In genomic region chr5:139150603-139151031, GRCm38 (mm10) we compare ENCODE assay signal across 8 mouse cellular contexts. TPM values are rescaled to one million over a fixed set of nuclear protein-coding genes. Genes with fewer than 3 reads are reported as not detected.
DNase-seq lines count a peak whose midpoint lies in the region; ATAC-seq lines count a peak whose summit lies in the region.

No protein-coding gene starts in this region.

- peak overlapping the region; percentile 65 for H3K4me3 ChIP-seq in embryonic facial prominence, embryonic 15.5 days (replicated peaks)
- H3K4me3 ChIP-seq in kidney, embryonic 14.5 days (ENCODE audit: low read length), result peak overlapping the region; percentile 81

- peak; percentile 28 to 44 for DNase-seq in left cerebral cortex, adult 18-20 months (ENCODE audit: low spot score in 2 of 2)
- no peak for DNase-seq in left cerebral cortex, adult 11 months (ENCODE audit: low spot score)
- DNase-seq in R1 (ENCODE audit: low read depth, low spot score), result peak; percentile 70
- DNase-seq in lung, postnatal 4 days, result peak; percentile 40 to 69
- DNase-seq in splenic B cell, adult 2 months (ENCODE audit: low read depth, low spot score), result peak; percentile 41
- no peak for DNase-seq in layer of hippocampus, adult 9-11 months

- under 1% methylated on average over 41 of the region's 45 CpGs for WGBS in embryonic facial prominence, embryonic 15.5 days
- under 1% methylated on average over 44 of the region's 45 CpGs for WGBS in kidney, embryonic 14.5 days

- H3K4me1 ChIP-seq in embryonic facial prominence, embryonic 15.5 days, result peaks cover 35% of the 10 kb centered on the region
- H3K4me1 ChIP-seq in kidney, embryonic 14.5 days (ENCODE audit: control insufficient read depth, insufficient read depth, low read length), result peaks cover 12% of the 10 kb centered on the region

- no peaks in the 10 kb centered on the region for H3K27me3 ChIP-seq in embryonic facial prominence, embryonic 15.5 days
- no peaks in the 10 kb centered on the region for H3K27me3 ChIP-seq in kidney, embryonic 14.5 days (ENCODE audit: control insufficient read depth, insufficient read depth, low read length)
- H3K27me3 ChIP-seq in splenic B cell, adult 2 months (ENCODE audit: control insufficient read depth, insufficient read depth, low read length, poor library complexity, severe bottlenecking), result no peaks in the 10 kb centered on the region

- H3K27ac ChIP-seq in embryonic facial prominence, embryonic 15.5 days (replicated peaks), result 0 out of 2 replicates have a peak overlapping the region, but pooled peaks have one; percentile 40
- H3K27ac ChIP-seq in kidney, embryonic 14.5 days (ENCODE audit: low read depth, low read length), result no peak overlapping the region; the same call in 1 of the 2 replicates

- H3K9me3 ChIP-seq in embryonic facial prominence, embryonic 15.5 days (replicated peaks), result no peaks in the 10 kb centered on the region
- no peaks in the 10 kb centered on the region for H3K9me3 ChIP-seq in kidney, embryonic 14.5 days (ENCODE audit: control insufficient read depth, low read length)

- H3K9ac ChIP-seq in embryonic facial prominence, embryonic 15.5 days, result peak overlapping the region; percentile 58
- peak overlapping the region; percentile 69 for H3K9ac ChIP-seq in kidney, embryonic 14.5 days (ENCODE audit: low read depth, low read length)

- H3K36me3 ChIP-seq in embryonic facial prominence, embryonic 15.5 days, result peaks cover 39% of the 10 kb centered on the region
- H3K36me3 ChIP-seq in kidney, embryonic 14.5 days (ENCODE audit: control insufficient read depth, insufficient read depth, low read length), result peaks cover 32% of the 10 kb centered on the region
- no peaks in the 10 kb centered on the region for H3K36me3 ChIP-seq in splenic B cell, adult 2 months (ENCODE audit: control insufficient read depth, insufficient read depth, low read length, poor library complexity, severe bottlenecking)

- no peak for ATAC-seq in embryonic facial prominence, embryonic 15.5 days (ENCODE audit: insufficient number of reproducible peaks, low FRiP score, low TSS enrichment, low read depth)
- peak; percentile 15; the same call in 1 of the 2 replicates for ATAC-seq in kidney, embryonic 14.5 days (ENCODE audit: low FRiP score, low TSS enrichment)

- peak overlapping the region; percentile 90 for H3K4me2 ChIP-seq in embryonic facial prominence, embryonic 15.5 days (replicated peaks)
- H3K4me2 ChIP-seq in kidney, embryonic 14.5 days (replicated peaks; ENCODE audit: low read depth, low read length), result peak overlapping the region; percentile 56

RNA-seq across cellular contexts. Expression of gene Dnaaf5, which starts 0.6 kb away (rescaled TPM):
- total RNA-seq in left cerebral cortex, adult 18-20 months (2021), result 1 to 10 TPM; 7.1 to 9.0 TPM
- polyA plus RNA-seq in embryonic facial prominence, embryonic 15.5 days (2015; fragmentation: Nextera tagmentation; extraction: Ambion mirVana), result 8.3 and 12.7 TPM in 2 replicates
- 9.1 and 11.5 TPM in 2 replicates for polyA plus RNA-seq in kidney, embryonic 14.5 days (2014; fragmentation: Nextera tagmentation; extraction: Ambion mirVana)

RNA-seq across cellular contexts. Expression of gene Prkar1b, which starts 0.8 kb away (rescaled TPM):
- total RNA-seq in left cerebral cortex, adult 18-20 months (2021), result 100 to 1,000 TPM; 762 to 804 TPM
- 28.4 and 28.8 TPM in 2 replicates for polyA plus RNA-seq in embryonic facial prominence, embryonic 15.5 days (2015; fragmentation: Nextera tagmentation; extraction: Ambion mirVana)
- 10.0 and 15.7 TPM in 2 replicates for polyA plus RNA-seq in kidney, embryonic 14.5 days (2014; fragmentation: Nextera tagmentation; extraction: Ambion mirVana)

RNA-seq across cellular contexts. Expression of gene Sun1, which starts 49.8 kb away (rescaled TPM):
- 100 to 1,000 TPM; 109 to 132 TPM for total RNA-seq in left cerebral cortex, adult 18-20 months (2021)
- 59.2 and 61.5 TPM in 2 replicates for polyA plus RNA-seq in embryonic facial prominence, embryonic 15.5 days (2015; fragmentation: Nextera tagmentation; extraction: Ambion mirVana)
- polyA plus RNA-seq in kidney, embryonic 14.5 days (2014; fragmentation: Nextera tagmentation; extraction: Ambion mirVana), result 29.2 and 59.5 TPM in 2 replicates

Comparison
In these comparisons a context has a peak if more than half of its experiments do, and no peak if none do; other contexts are left out.
1. DNase-seq: peak in left cerebral cortex, adult 18-20 months (2 of 2), R1 (single experiment), lung, postnatal 4 days (2 of 2) and splenic B cell, adult 2 months (single experiment); none in left cerebral cortex, adult 11 months (single experiment) and layer of hippocampus, adult 9-11 months (single experiment).